Mouse (Mus musculus): ENCODE data around the gene Relb. TPM values are rescaled to one million over a fixed set of nuclear protein-coding genes. Genes with fewer than 3 reads are reported as not detected.

Relb gene
- polyA plus RNA-seq, 1 experiment from 2014 or later: 6.1 TPM

- H3K27me3 ChIP-seq (ENCODE audit: insufficient read depth, poor library complexity, severe bottlenecking): no peaks in the 10 kb centered on the region
- WGBS: 22% methylated on average over 8 of the region's 8 CpGs
These were observed 34.7 kb upstream of the Relb start for GRCm38 (mm10) chr7:19663940-19664339.

GRCm38 (mm10) chr7:19652614-19653013 lies 23.4 kb upstream of the Relb start:
- H3K36me3 ChIP-seq: peaks cover 93% of the 10 kb centered on the region
- 96% methylated on average over 2 of the region's 2 CpGs for WGBS

More at GRCm38 (mm10) chr7:19663940-19664339, 34.7 kb upstream of the Relb start:
- peaks cover 36% of the 10 kb centered on the region for H3K36me3 ChIP-seq
- H3K9me3 ChIP-seq: no peaks in the 10 kb centered on the region
- H3K27ac ChIP-seq: peak overlapping the region; percentile 95
- peak overlapping the region; percentile 84 for H3K4me3 ChIP-seq
- peaks cover 26% of the 10 kb centered on the region for H3K4me1 ChIP-seq (replicated peaks)
- DNase-seq (ENCODE audit: low spot score): no peak

GRCm38 (mm10) chr7:19651063-19651786 lies 22.0 kb upstream of the Relb start:
- WGBS: 91% methylated on average over 6 of the region's 6 CpGs
- Histone ChIP-seq H3K36me3 (peaks cover 96% of the 10 kb centered on the region), H3K4me1 (replicated peaks) (no peaks in the 10 kb centered on the region), H3K27me3 (ENCODE audit: insufficient read depth, poor library complexity, severe bottlenecking) (no peaks in the 10 kb centered on the region), H3K4me3 (no peak overlapping the region), H3K27ac (no peak overlapping the region), H3K9me3 (no peaks in the 10 kb centered on the region)
- DNase-seq (ENCODE audit: low spot score): no peak

More at GRCm38 (mm10) chr7:19652614-19653013, 23.4 kb upstream of the Relb start:
- DNase-seq (ENCODE audit: low spot score): no peak
- no peaks in the 10 kb centered on the region for H3K9me3 ChIP-seq
- no peaks in the 10 kb centered on the region for H3K4me1 ChIP-seq (replicated peaks)
- H3K27me3 ChIP-seq (ENCODE audit: insufficient read depth, poor library complexity, severe bottlenecking): no peaks in the 10 kb centered on the region
- no peak overlapping the region for H3K27ac ChIP-seq
- H3K4me3 ChIP-seq: no peak overlapping the region

GRCm38 (mm10) chr7:19641223-19641622 lies 12.0 kb upstream of the Relb start:
- Histone ChIP-seq H3K9me3 (no peaks in the 10 kb centered on the region), H3K36me3 (peaks cover 100% of the 10 kb centered on the region), H3K27me3 (ENCODE audit: insufficient read depth, poor library complexity, severe bottlenecking) (no peaks in the 10 kb centered on the region), H3K4me1 (replicated peaks) (no peaks in the 10 kb centered on the region), H3K27ac (no peak overlapping the region), H3K4me3 (no peak overlapping the region)
- 91% methylated on average over 4 of the region's 4 CpGs for WGBS
- no peak for DNase-seq (ENCODE audit: low spot score)

GRCm38 (mm10) chr7:19635074-19635827 lies 6.0 kb upstream of the Relb start:
- Histone ChIP-seq H3K9me3 (no peaks in the 10 kb centered on the region), H3K36me3 (peaks cover 86% of the 10 kb centered on the region), H3K4me1 (replicated peaks) (no peaks in the 10 kb centered on the region), H3K27ac (no peak overlapping the region), H3K4me3 (no peak overlapping the region), H3K27me3 (ENCODE audit: insufficient read depth, poor library complexity, severe bottlenecking) (no peaks in the 10 kb centered on the region)
- WGBS: 91% methylated on average over 11 of the region's 11 CpGs
- DNase-seq (ENCODE audit: low spot score): no peak

GRCm38 (mm10) chr7:19634591-19634990 lies 5.4 kb upstream of the Relb start:
- Histone ChIP-seq H3K4me1 (replicated peaks) (peaks cover 3% of the 10 kb centered on the region; the same call in 1 of the 2 replicates), H3K9me3 (no peaks in the 10 kb centered on the region), H3K4me3 (no peak overlapping the region), H3K27ac (no peak overlapping the region), H3K27me3 (ENCODE audit: insufficient read depth, poor library complexity, severe bottlenecking) (no peaks in the 10 kb centered on the region), H3K36me3 (peaks cover 80% of the 10 kb centered on the region)
- DNase-seq (ENCODE audit: low spot score): no peak
- 95% methylated on average over 2 of the region's 2 CpGs for WGBS

GRCm38 (mm10) chr7:19633855-19634254 lies 4.6 kb upstream of the Relb start:
- no peak for DNase-seq (ENCODE audit: low spot score)
- H3K36me3 ChIP-seq: peaks cover 72% of the 10 kb centered on the region
- H3K27ac ChIP-seq: no peak overlapping the region
- H3K9me3 ChIP-seq: no peaks in the 10 kb centered on the region
- 96% methylated on average over 15 of the region's 15 CpGs for WGBS
- peaks cover 10% of the 10 kb centered on the region; the same call in 1 of the 2 replicates for H3K4me1 ChIP-seq (replicated peaks)
- no peak overlapping the region for H3K4me3 ChIP-seq
- no peaks in the 10 kb centered on the region for H3K27me3 ChIP-seq (ENCODE audit: insufficient read depth, poor library complexity, severe bottlenecking)

- 94% methylated on average over 17 of the region's 17 CpGs for WGBS
- Histone ChIP-seq H3K36me3 (peaks cover 66% of the 10 kb centered on the region), H3K4me1 (replicated peaks) (peaks cover 16% of the 10 kb centered on the region; the same call in 1 of the 2 replicates)
These were observed 4.0 kb upstream of the Relb start for GRCm38 (mm10) chr7:19633197-19633596.

GRCm38 (mm10) chr7:19632720-19633119 lies 3.5 kb upstream of the Relb start:
- H3K36me3 ChIP-seq: peaks cover 61% of the 10 kb centered on the region

More at GRCm38 (mm10) chr7:19633197-19633596, 4.0 kb upstream of the Relb start:
- H3K27me3 ChIP-seq (ENCODE audit: insufficient read depth, poor library complexity, severe bottlenecking): no peaks in the 10 kb centered on the region
- no peak overlapping the region for H3K27ac ChIP-seq
- no peak for DNase-seq (ENCODE audit: low spot score)
- H3K9me3 ChIP-seq: 0 out of 2 replicates have a peak, but pooled peaks cover 5% of the 10 kb centered on the region
- no peak overlapping the region for H3K4me3 ChIP-seq

GRCm38 (mm10) chr7:19632275-19632674 lies 3.0 kb upstream of the Relb start:
- H3K27ac ChIP-seq: no peak overlapping the region
- H3K36me3 ChIP-seq: peaks cover 56% of the 10 kb centered on the region
- peaks cover 22% of the 10 kb centered on the region; the same call in 1 of the 2 replicates for H3K4me1 ChIP-seq (replicated peaks)
- DNase-seq (ENCODE audit: low spot score): no peak
- H3K27me3 ChIP-seq (ENCODE audit: insufficient read depth, poor library complexity, severe bottlenecking): no peaks in the 10 kb centered on the region
- H3K4me3 ChIP-seq: no peak overlapping the region
- 0 out of 2 replicates have a peak, but pooled peaks cover 5% of the 10 kb centered on the region for H3K9me3 ChIP-seq

More at GRCm38 (mm10) chr7:19632720-19633119, 3.5 kb upstream of the Relb start:
- Histone ChIP-seq H3K27me3 (ENCODE audit: insufficient read depth, poor library complexity, severe bottlenecking) (no peaks in the 10 kb centered on the region), H3K4me3 (no peak overlapping the region), H3K27ac (no peak overlapping the region), H3K4me1 (replicated peaks) (peaks cover 20% of the 10 kb centered on the region; the same call in 1 of the 2 replicates), H3K9me3 (0 out of 2 replicates have a peak, but pooled peaks cover 5% of the 10 kb centered on the region)
- no peak for DNase-seq (ENCODE audit: low spot score)

- H3K4me3 ChIP-seq: peak overlapping the region; percentile 71
- H3K27ac ChIP-seq: peak overlapping the region; percentile 74
- no peaks in the 10 kb centered on the region for H3K27me3 ChIP-seq (ENCODE audit: insufficient read depth, poor library complexity, severe bottlenecking)
- H3K9me3 ChIP-seq: 0 out of 2 replicates have a peak, but pooled peaks cover 5% of the 10 kb centered on the region
- WGBS: under 1% methylated on average over 57 of the region's 57 CpGs
- H3K36me3 ChIP-seq: peaks cover 21% of the 10 kb centered on the region
- DNase-seq (ENCODE audit: low spot score): peak; percentile 95
- peaks cover 22% of the 10 kb centered on the region; the same call in 1 of the 2 replicates for H3K4me1 ChIP-seq (replicated peaks)
These were observed 490 bp downstream of the Relb start for GRCm38 (mm10) chr7:19628536-19629360.

GRCm38 (mm10) chr7:19628192-19628535 lies 1.1 kb downstream of the Relb start:
- WGBS: 16% methylated on average over 17 of the region's 17 CpGs
- no peak for DNase-seq (ENCODE audit: low spot score)
- H3K27ac ChIP-seq: peak overlapping the region; percentile 74

More at GRCm38 (mm10) chr7:19628192-19628535, 1.1 kb downstream of the Relb start:
- Histone ChIP-seq H3K9me3 (0 out of 2 replicates have a peak, but pooled peaks cover 5% of the 10 kb centered on the region), H3K36me3 (peaks cover 15% of the 10 kb centered on the region), H3K4me1 (replicated peaks) (peaks cover 22% of the 10 kb centered on the region; the same call in 1 of the 2 replicates), H3K4me3 (peak overlapping the region; percentile 71), H3K27me3 (ENCODE audit: insufficient read depth, poor library complexity, severe bottlenecking) (no peaks in the 10 kb centered on the region)

Data from hindbrain, embryonic 10.5 days (tissue).